Comparison of ENCODE assay signal across 7 mouse cellular contexts in genomic region chr4:33208881-33209841, GRCm38 (mm10). TPM values are rescaled to one million over a fixed set of nuclear protein-coding genes. Genes with fewer than 3 reads are reported as not detected.
A peak's percentile ranks its signal among the peaks of the same experiment; 100 is the strongest.
DNase-seq lines count a peak whose midpoint lies in the region; ATAC-seq and TF ChIP-seq lines count a peak whose summit lies in the region.

TSS of gene Srsf12 (plus strand) at chr4:33208991.

- no peaks in the 10 kb centered on the region for H3K36me3 ChIP-seq in embryonic facial prominence, embryonic 15.5 days
- no peaks in the 10 kb centered on the region for H3K36me3 ChIP-seq in hindbrain, postnatal 0 days (ENCODE audit: insufficient read depth, low read length)
- no peaks in the 10 kb centered on the region for H3K36me3 ChIP-seq in limb, embryonic 11.5 days (ENCODE audit: control insufficient read depth, insufficient read depth, low read length)
- H3K36me3 ChIP-seq in midbrain, embryonic 12.5 days: no peaks in the 10 kb centered on the region

- H3K4me1 ChIP-seq in embryonic facial prominence, embryonic 15.5 days: peaks cover 11% of the 10 kb centered on the region
- peaks cover 5% of the 10 kb centered on the region for H3K4me1 ChIP-seq in hindbrain, postnatal 0 days (ENCODE audit: insufficient read depth, low read length)
- 0 out of 2 replicates have a peak, but pooled peaks cover 2% of the 10 kb centered on the region for H3K4me1 ChIP-seq in limb, embryonic 11.5 days (ENCODE audit: control insufficient read depth, insufficient read depth, low read length)
- H3K4me1 ChIP-seq in midbrain, embryonic 12.5 days: peaks cover 10% of the 10 kb centered on the region; the same call in 1 of the 2 replicates

- peak within 1 kb of the TSS; percentile 79 for H3K9ac ChIP-seq in embryonic facial prominence, embryonic 15.5 days
- peak within 1 kb of the TSS; percentile 91 for H3K9ac ChIP-seq in hindbrain, postnatal 0 days (replicated peaks; ENCODE audit: low read length)
- peak within 1 kb of the TSS; percentile 80 for H3K9ac ChIP-seq in limb, embryonic 11.5 days (ENCODE audit: low read length)
- peak within 1 kb of the TSS; percentile 82 for H3K9ac ChIP-seq in midbrain, embryonic 12.5 days (replicated peaks)

- 2% methylated on average over 65 of the region's 65 CpGs for WGBS in embryonic facial prominence, embryonic 15.5 days
- 2% methylated on average over 63 of the region's 65 CpGs for WGBS in hindbrain, postnatal 0 days
- 1% methylated on average over 59 of the region's 65 CpGs for WGBS in limb, embryonic 11.5 days
- WGBS in midbrain, embryonic 12.5 days: 4% methylated on average over 57 of the region's 65 CpGs

- peak; percentile 81 for ATAC-seq in embryonic facial prominence, embryonic 15.5 days (ENCODE audit: insufficient number of reproducible peaks, low FRiP score, low TSS enrichment, low read depth)
- ATAC-seq in hindbrain, postnatal 0 days: peak; percentile 89
- peak; percentile 65 for ATAC-seq in limb, embryonic 11.5 days (ENCODE audit: insufficient number of reproducible peaks, low FRiP score, low TSS enrichment, low read depth)
- ATAC-seq in midbrain, embryonic 12.5 days (ENCODE audit: low FRiP score, low read depth): peak; percentile 80

- peak; percentile 5; the same call in 1 of the 2 replicates for TF ChIP-seq CTCF in hindbrain, postnatal 0 days (IDR thresholded peaks at IDR 0.05; ENCODE audit: low read depth)

- DNase-seq in MN1 (ENCODE audit: low spot score): peak; percentile 16
- DNase-seq in adrenal gland, postnatal 36 days: peak; percentile 30 to 35
- DNase-seq in hindbrain, postnatal 0 days (ENCODE audit: low spot score): peak; percentile 81
- DNase-seq in limb, embryonic 11.5 days (ENCODE audit: low spot score): peak; percentile 71
- DNase-seq in spleen, postnatal 36 days (ENCODE audit: low spot score in 2 of 2): peak; percentile 15 to 40

- H3K27ac ChIP-seq in embryonic facial prominence, embryonic 15.5 days (replicated peaks): peak within 1 kb of the TSS; percentile 68
- H3K27ac ChIP-seq in hindbrain, postnatal 0 days: peak within 1 kb of the TSS; percentile 94
- peak within 1 kb of the TSS; percentile 61; the same call in 1 of the 2 replicates for H3K27ac ChIP-seq in limb, embryonic 11.5 days (replicated peaks; ENCODE audit: low read depth, low read length)
- H3K27ac ChIP-seq in midbrain, embryonic 12.5 days (replicated peaks): peak within 1 kb of the TSS; percentile 49; the same call in 1 of the 2 replicates

- H3K9me3 ChIP-seq in embryonic facial prominence, embryonic 15.5 days (replicated peaks): 0 out of 2 replicates have a peak, but pooled peaks cover 4% of the 10 kb centered on the region
- no peaks in the 10 kb centered on the region for H3K9me3 ChIP-seq in hindbrain, postnatal 0 days (ENCODE audit: low read length)
- no peaks in the 10 kb centered on the region for H3K9me3 ChIP-seq in limb, embryonic 11.5 days (ENCODE audit: control insufficient read depth, low read length)
- H3K9me3 ChIP-seq in midbrain, embryonic 12.5 days: no peaks in the 10 kb centered on the region

- H3K27me3 ChIP-seq in embryonic facial prominence, embryonic 15.5 days: no peaks in the 10 kb centered on the region
- H3K27me3 ChIP-seq in hindbrain, postnatal 0 days (ENCODE audit: insufficient read depth, low read length): no peaks in the 10 kb centered on the region
- no peaks in the 10 kb centered on the region for H3K27me3 ChIP-seq in limb, embryonic 11.5 days (ENCODE audit: control insufficient read depth, insufficient read depth, low read length)
- no peaks in the 10 kb centered on the region for H3K27me3 ChIP-seq in midbrain, embryonic 12.5 days

- peak within 1 kb of the TSS; percentile 74 for H3K4me3 ChIP-seq in embryonic facial prominence, embryonic 15.5 days (replicated peaks)
- peak within 1 kb of the TSS; percentile 76 for H3K4me3 ChIP-seq in hindbrain, postnatal 0 days (ENCODE audit: low read length)
- H3K4me3 ChIP-seq in limb, embryonic 11.5 days (ENCODE audit: low read depth, low read length): peak within 1 kb of the TSS; percentile 69
- H3K4me3 ChIP-seq in midbrain, embryonic 12.5 days: peak within 1 kb of the TSS; percentile 68

- H3K4me2 ChIP-seq in embryonic facial prominence, embryonic 15.5 days (replicated peaks): peak within 1 kb of the TSS; percentile 98
- peak within 1 kb of the TSS; percentile 96 for H3K4me2 ChIP-seq in hindbrain, postnatal 0 days (ENCODE audit: low read depth, low read length)
- H3K4me2 ChIP-seq in limb, embryonic 11.5 days (ENCODE audit: low read depth, severe bottlenecking): peak within 1 kb of the TSS; percentile 98
- H3K4me2 ChIP-seq in midbrain, embryonic 12.5 days (replicated peaks): peak within 1 kb of the TSS; percentile 100

RNA-seq across cellular contexts. Expression of gene Srsf12, which starts in this region (rescaled TPM):
- 1 to 10 TPM in 1 of 2 experiments, under 1 TPM in 1; 0.76 to 1.2 TPM for total RNA-seq in adrenal gland, postnatal 36 days (2021)
- 13.5 and 15.3 TPM in 2 replicates for polyA plus RNA-seq in embryonic facial prominence, embryonic 15.5 days (2015; fragmentation: Nextera tagmentation; extraction: Ambion mirVana)
- total RNA-seq in hindbrain, postnatal 0 days (2014; rRNA removed): 53.6 and 56.6 TPM in 2 replicates
- polyA plus RNA-seq in hindbrain, postnatal 0 days (2015; fragmentation: Nextera tagmentation; extraction: Ambion mirVana): 59.5 and 64.9 TPM in 2 replicates
- 10.9 and 12.0 TPM in 2 replicates for polyA plus RNA-seq in limb, embryonic 11.5 days (2014; fragmentation: Nextera tagmentation; extraction: Ambion mirVana)
- polyA plus RNA-seq in midbrain, embryonic 12.5 days (2016; fragmentation: Nextera tagmentation; extraction: Ambion mirVana): 14.3 and 16.9 TPM in 2 replicates

Comparison
In these comparisons a context has a peak if more than half of its experiments do, and no peak if none do; other contexts are left out.
1. Peak in every context shown above with its lines: DNase-seq, ATAC-seq, H3K4me3 ChIP-seq and H3K27ac ChIP-seq.
2. RNA of gene Srsf12 (total RNA-seq): 53.6 to 56.6 TPM in hindbrain, postnatal 0 days; 0.76 to 1.2 TPM in adrenal gland, postnatal 36 days; every median in the first group is over 10 times any median in the second.
3. DNase-seq: peak in every context shown above with its lines; median percentile 81 in hindbrain, postnatal 0 days; 71 in limb, embryonic 11.5 days; 32 in adrenal gland, postnatal 36 days; 28 in spleen, postnatal 36 days; 16 in MN1.